Mouse (Mus musculus): ENCODE results near the gene Iqsec1.

DNA sequence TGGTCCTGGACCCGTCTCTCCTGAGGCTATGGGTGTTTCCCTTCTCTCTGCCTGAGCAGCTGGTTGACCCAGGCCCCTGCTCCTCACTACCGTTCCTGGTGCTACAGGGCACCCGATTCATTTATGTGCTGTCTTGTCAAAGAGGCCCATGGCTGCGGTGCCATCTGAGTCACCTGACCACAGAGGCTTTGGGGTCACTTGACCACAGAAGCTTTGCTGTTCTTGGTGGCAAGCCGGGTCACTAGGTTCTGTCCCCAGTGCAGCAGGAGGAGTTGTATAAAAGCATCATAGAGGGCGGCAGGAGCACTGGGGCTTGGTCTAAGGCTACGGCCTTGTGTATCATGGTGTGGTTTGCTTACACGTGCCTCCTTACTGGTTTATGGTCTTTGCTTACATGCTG lies 375.2 kb downstream of the Iqsec1 start:
- no peak for TF ChIP-seq CTCF (IDR thresholded peaks at IDR 0.05; ENCODE audit: extremely low read depth, insufficient read length, insufficient replicate concordance, low read depth, low read length)
- TF ChIP-seq POLR2A (IDR thresholded peaks at IDR 0.05; ENCODE audit: low read depth, low read length), result no peak
